Mouse (Mus musculus) embryo, embryonic 10.5 days (tissue): ENCODE measurements at regions not wholly inside any gene's neighbourhood (a gene's known extent, or its start where the extent isn't known, plus 50 kb on each side); places are given as distances from the start of the nearest gene placed in this dataset.

Experiments
- DNase-seq: peaks from one replicate; pipeline ENCODE4 v3.0.0-alpha.2; 2015; ENCODE audit warnings: low spot score

DNA sequence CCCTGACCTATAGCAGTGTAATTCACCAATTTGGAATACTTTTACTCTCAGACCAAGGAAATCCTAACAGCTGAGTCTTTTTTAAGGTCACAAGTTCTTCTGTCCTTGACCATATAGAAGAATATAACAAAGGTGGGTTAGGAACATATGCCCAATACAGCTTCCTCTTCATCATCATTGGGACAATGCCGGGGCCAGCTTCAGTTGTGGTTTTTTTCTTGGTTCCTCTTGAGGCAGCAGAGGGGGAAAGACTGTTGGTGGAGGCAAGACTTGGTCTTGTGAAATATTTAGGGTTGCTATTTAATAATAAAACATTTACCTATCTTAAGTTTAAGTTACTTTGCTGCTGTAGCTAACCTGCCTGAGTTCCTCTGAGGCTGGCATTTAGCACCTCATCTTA lies 144.8 kb upstream of the Htr1f start:
- DNase-seq = no peak

DNA sequence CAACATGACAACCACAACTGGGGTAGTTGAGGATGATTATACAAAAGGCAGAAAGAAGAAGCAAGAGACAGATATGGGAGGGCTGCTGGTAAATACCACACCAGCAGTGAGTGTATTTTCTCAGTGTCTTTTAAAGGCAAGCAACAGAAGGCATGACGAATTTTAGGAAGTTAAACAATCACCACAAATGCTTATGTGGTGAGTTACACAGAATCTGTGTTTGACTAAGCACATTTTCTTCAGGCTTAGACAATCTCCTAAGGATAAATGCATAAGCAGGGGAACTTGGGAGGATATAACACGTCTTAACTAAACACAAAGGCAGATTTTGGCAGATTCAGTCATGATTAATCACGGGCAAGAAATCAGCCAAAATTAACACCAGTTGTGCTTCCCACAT lies 141.8 kb upstream of the Htr1f start:
- no peak for DNase-seq

- no peak for DNase-seq
These were observed 128.8 kb upstream of the Htr1f start for GRCm38 (mm10) chr16:65234404-65234803.

- no peak for DNase-seq
These were observed 128.3 kb upstream of the Htr1f start for GRCm38 (mm10) chr16:65233964-65234363.

DNA sequence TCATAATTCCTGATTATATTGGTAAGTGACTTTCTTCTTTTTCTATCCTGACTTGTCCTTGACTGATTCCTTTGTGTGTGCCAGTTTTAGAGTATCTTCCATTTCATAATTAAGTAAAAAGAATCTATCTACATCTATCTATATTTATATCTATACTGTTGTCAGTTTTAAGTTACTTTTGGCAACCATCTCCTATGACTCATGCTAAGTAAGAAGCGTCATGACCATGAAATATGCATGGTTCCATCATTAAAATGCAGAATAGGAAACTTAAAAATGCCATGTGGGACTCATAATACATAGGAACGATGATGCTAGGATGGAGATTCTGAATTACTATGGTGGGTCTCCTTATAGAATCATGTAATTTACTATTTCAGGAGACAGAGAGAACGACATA lies 113.8 kb upstream of the Htr1f start:
- DNase-seq = no peak

- no peak for DNase-seq
These were observed 106.7 kb upstream of the Htr1f start for GRCm38 (mm10) chr16:65212367-65212766.

DNA sequence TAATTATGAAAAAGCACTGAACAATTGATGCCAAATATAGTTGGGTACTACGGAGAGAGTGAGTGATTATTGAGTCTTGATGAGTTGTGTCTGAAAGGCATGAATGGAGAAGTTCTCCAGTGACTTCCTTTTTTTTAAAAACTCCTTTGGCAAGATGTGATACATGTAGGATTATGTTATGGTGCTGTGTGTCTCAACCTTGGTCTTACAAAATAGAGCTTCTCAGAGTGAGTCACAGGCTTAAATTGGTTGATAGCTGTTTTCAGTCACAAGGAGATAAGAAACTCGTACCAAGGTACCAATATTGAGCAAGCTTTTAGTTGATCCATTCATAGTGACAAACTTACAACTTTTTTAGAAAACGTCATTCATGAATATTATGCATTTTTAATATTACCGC lies 95.7 kb upstream of the Htr1f start:
- DNase-seq = no peak

DNA sequence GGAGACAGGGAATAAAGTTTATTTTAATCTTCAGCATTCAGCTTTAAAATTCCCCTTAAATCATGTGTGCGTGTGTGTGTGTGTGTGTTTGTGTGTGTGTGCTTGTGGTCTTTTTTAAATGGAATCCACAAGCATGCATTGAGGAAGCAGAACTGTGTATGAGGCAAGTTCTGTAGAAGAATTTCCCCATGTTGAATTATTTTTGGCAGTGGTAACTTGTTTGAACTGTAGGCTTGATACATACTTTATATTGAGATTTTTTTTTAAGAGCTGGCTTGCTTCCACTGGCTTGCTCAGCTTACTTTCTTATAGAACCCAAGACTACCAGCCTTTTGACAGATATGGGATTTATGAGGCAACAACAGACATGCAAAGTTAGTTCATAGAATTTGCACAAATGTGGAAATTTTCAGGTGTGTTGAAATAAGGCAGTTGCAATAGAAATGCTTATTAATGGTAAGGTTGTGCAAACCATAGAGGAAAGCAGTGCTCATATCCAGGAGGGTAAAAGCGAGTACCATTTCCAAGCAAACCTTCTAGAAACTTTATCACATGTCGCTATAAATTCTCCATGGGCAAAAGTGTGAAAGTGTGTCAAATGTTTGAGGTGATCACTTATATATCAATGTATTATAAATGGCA lies 91.7 kb upstream of the Htr1f start:
- no peak for DNase-seq

DNA sequence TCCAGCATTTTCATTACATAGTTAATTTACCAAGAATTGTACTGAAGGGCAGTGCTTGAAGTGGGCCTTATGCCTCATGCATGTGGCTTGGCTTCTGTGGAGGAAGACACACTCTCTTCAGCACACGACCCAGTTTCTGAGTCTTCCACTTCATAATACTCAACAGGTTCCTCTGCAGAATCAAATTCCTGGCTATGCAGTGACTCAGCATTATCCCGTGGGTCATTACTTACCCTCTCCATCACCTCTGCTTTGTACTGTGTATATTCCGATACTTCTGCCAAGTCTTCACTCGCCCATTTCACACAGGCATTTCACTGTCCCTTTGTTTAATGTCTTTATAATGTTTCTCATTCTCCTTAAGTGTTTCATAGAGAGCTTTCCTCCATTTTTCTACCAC lies 90.1 kb upstream of the Htr1f start:
- no peak for DNase-seq

- DNase-seq = no peak
These were observed 86.0 kb upstream of the Htr1f start for GRCm38 (mm10) chr16:65191574-65192149.

- DNase-seq = no peak
These were observed 68.9 kb upstream of the Htr1f start for GRCm38 (mm10) chr16:65174561-65174960.

GRCm38 (mm10) chr16:65167151-65167550 lies 61.5 kb upstream of the Htr1f start:
- no peak for DNase-seq

GRCm38 (mm10) chr16:65162766-65163165 lies 57.1 kb upstream of the Htr1f start:
- no peak for DNase-seq

DNA sequence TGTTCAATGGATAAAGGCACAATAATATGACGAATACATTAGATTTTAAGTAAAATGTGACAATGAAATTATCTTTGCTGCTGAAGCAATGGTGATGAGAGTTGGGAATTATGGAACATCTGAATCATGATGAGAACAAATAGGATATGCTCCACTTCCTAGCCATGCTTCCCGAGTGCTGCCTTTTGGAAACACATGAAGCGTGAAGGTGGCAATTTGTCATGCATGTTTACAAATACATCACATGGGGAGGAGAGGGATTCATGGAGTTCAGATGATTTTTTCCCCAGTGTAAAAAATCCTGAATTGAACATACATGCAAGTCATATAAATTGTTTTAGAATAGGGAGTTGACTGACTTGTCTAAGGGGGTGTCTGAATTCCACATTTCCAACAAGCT lies 54.6 kb upstream of the Htr1f start:
- DNase-seq = peak; percentile 37

DNA sequence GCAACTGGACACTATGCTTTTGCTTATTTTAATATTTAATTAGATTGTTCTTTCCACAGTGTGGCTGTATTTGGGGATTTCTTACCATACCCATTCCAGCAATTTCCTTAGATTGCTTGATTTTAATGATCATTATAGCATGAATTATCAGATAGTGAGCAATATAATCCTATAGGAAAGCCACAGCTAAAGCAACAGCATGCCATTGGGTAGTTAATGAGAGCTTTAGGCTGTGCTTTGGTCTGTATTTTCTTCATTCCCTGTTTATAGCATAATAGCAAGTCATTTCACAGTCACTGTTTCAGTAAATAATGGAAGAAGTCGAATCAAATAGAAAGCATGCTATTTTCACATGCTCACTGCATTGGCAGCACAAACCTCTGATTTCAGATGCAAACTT lies 49.9 kb upstream of the Htr1f start:
- DNase-seq = no peak
